Mouse (Mus musculus): ENCODE measurements at regions not wholly inside any gene's neighbourhood (a gene's known extent, or its start where the extent isn't known, plus 50 kb on each side); places are given as distances from the start of the nearest gene placed in this dataset.

DNA sequence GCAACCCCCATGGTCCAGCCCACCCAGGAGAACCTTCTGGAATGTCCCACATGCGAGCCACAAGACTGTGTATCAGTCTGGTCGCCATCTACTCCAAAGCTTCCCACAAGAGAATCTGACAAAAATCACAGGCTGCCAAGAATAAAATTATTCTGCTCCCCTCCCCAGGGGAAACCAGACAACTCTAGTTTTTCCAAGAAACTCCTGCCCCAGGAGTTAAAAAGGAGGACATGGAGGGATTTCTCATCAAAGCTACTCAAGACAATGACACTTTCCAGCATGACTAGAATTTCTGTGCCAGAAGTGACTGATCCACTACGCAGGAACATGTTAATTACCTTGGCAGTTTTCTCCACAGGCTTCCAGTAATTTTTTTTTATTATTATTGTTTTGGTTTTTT is 98.4 kb downstream of the Psmg1 start:
- in situ Hi-C loops (cut with MboI, MseI): no loop called here

DNA sequence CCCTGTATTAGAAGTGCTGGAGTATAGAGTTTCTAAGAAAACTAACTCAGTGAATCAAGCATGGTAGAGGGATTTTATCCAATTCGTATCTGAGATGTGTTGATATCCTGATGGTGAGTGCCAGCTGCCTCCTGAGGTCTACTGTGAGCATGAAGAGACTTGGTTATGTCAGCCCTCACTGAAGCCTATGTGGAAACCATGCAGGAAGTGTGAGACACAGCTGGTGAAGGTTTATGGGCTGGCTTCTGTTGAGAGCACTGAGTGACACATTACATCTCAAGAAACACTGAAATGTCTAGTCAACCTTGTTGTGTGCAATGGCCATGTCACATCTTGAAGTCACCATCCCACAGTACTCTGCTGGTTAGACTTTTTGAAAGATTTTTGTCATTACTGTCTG is 104.6 kb downstream of the Psmg1 start:
- in situ Hi-C loops (cut with MboI, MseI): no loop called here

DNA sequence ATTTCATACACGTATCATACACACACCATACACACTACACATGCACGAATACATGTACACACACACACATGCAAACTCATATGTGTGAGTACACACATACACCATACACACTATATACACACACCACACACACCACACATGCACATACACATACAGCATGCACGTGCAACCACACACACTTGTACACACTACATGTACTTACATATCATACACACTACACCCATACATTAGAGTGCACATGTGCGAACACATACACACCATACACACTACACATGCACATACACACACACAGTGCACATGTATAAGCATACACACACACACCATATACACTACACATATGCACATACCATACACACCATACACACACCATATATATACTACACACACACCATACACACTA is 117.5 kb downstream of the Psmg1 start:
- in situ Hi-C loops (cut with MboI, MseI): no loop called here

DNA sequence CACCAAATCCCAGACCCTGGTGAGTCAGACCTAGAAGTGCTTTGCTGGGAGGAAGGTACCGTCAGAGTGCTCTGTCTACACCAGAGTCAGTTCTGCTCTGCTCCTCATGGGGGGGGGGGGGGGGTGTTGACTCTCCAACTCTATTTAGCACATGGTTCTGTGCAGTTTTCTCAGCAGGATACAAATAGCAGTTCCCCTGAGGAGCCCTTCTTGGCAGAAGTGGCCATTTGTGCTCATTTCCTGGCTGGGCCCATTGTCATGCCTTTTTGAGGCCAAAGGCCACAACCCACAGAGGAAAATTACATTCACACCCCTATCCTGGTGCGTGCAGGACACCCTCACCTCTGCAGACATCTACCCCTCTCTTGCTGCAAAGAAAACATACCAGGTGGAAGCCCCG is 118.3 kb downstream of the Psmg1 start:
- in situ Hi-C loops (cut with MboI, MseI): no loop called here

DNA sequence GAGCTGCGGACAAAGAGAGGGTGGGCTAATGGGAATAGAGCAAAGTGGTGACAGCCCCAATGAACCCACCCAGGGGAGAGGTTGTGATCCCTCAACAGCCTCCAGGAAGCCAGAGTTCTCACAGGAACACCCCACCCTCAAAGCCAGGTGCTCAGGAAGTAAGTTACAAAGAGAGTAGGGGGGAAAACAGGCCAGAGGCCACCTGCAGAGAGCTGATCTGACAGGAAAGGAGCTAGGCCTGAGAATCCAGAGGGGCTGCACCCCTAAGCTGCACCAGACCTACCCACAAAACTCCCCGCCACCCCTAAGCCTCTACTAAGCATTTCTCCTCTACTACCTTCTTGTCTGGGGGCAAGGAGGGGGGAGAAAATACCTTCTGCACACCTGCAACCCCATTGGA is 120.5 kb downstream of the Psmg1 start:
- in situ Hi-C loops (cut with MboI, MseI): no loop called here

DNA sequence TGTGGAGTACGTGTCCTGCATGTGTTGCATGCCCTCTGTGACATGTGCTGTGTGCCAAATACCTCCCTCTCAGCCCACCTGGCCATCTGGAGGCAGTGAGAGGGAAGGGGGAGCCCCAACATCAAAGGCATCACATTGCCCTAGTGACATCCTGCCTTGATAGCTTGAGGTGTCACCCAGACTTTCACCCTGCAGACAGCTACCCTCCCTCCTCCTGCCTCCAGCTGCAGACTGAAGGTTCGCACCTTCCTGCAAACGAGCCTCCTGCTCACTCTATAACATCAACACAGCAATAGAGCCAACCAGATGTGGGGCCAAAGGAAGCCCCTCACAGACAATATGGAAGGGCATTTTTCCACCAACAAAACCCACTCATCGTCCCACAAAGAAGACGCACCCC is 121.3 kb downstream of the Psmg1 start:
- in situ Hi-C loops (cut with MboI, MseI): no loop called here

DNA sequence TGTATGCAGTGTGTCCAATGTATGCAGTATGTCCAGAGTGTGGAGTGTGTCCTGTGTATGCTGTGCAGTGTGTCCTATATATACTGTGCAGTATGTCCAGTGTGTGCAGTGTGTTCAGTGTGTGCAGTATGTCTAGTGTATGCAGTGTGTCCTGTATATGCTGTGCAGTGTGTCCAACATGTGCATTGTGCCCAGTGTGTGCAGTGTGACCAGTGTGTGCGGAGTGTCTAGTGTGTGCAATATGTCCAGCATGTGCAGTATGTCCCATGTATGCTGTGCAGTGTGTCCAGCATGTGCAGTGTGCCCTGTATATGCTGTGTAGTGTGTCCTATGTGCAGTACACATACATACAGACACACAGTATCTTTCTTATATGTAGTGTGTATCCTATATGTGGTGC is 121.9 kb downstream of the Psmg1 start:
- in situ Hi-C loops (cut with MboI, MseI): no loop called here

DNA sequence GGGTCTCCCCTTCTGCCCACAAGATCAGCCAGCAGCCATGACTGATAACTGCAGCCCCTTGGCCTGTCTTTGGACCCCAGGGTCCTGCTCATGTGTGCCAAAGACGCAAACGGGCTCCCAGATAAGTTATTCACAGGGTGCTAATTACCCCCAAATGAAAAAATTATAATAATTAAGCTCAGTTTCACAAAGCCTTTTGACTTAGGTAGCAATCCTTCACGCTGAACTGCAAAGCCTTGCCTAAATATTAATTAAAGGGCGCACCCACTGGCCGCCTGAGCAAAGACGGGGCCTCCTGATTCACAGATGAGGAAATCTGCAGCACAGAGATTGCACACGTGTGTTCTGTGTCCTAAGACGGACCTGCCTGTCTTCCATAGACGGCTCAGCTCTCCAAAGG is 123.2 kb downstream of the Psmg1 start:
- in situ Hi-C loops (cut with MboI, MseI): no loop called here

DNA sequence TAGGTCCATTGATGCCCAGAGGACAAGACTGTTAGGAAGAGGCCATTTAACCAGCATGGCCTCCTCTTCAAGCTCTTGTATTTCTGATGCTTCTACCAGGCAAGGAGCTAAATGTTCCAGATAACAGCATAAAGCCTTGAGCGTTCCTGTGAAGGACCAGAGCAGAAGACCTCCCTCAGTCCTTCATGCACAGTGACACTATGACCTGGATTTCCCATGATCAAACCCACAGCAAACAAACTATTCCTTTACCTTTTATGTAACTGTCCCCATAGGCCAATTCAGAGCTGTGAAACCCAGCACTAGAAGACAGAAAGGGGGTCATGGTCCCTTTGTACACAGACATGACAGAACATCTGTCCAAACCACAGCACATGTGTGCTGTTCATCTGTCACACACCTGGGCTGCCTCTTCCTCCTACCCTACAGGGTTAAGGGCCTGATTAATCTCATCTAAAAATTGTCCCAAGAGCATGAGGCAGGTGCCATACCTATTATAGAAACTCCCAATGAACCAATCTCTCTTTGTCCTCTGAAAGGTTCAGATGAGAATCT is 123.8 kb downstream of the Psmg1 start:
- in situ Hi-C loops (cut with MboI, MseI): no loop called here

DNA sequence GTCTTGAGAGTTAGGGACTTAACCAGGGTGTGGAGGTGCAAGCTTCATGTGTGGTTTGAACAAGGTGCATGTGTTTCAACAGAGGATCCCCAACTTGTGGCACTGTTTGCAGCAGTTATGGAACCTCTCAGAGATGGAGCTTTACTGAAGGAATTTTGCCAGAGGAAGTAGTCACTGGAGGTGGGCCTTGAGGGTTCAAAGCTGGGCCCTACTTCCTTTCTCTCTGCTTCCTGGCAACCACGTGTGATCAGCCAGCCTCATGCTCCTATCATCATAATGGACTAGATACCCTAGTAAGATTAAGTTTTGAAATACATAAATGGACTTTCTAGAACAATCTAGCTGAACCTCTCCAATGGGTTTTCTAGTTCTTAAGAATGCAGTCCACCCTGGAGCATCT is 125.2 kb downstream of the Psmg1 start:
- in situ Hi-C loops (cut with MboI, MseI): no loop called here

DNA sequence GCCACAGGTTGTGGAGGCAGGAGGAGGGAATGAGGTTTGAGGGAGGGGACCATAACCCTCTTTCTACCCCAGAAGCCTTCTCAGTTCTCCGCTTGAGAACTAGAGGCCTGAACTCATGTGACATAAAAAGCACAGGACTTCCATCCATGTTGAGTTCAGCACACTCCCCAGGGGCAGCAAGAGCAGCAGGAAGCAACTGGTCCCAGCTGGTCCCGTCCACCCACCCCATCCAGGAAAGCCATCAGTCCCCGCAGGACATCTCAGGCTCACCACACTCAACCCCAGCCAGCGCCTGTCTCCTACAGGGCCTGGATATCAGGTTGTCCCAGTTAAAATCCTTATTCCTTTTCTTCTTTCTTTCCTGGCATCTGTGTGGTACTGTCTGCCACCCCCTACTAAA is 126.1 kb downstream of the Psmg1 start:
- in situ Hi-C loops (cut with MboI, MseI): loop anchor here in 1 of 2 experiments (5.0 kb wide), 1 partner anchor 73 kb away; no protein-coding TSS in a partner anchor

DNA sequence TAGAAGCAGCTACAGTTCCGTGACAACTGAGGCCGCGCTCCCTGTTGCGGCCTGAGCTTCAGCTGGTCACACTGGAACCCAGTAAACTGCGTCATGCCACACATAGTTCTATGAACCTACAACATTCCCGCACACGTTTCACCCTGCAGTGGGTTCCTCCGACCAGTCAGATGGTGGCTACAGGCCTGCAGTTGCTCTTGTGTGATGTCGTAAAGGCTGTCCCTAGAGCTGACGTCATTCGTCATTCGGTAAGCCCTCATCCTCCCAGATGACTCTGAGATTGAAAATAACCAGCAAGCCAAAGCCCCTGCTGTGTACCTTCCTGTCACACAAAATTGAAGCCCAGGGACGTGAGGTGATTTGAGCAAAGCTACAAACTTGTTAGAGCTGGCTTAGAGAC is 126.7 kb downstream of the Psmg1 start:
- in situ Hi-C loops (cut with MboI, MseI): loop anchor here in 1 of 2 experiments (5.0 kb wide), 1 partner anchor 73 kb away; no protein-coding TSS in a partner anchor

DNA sequence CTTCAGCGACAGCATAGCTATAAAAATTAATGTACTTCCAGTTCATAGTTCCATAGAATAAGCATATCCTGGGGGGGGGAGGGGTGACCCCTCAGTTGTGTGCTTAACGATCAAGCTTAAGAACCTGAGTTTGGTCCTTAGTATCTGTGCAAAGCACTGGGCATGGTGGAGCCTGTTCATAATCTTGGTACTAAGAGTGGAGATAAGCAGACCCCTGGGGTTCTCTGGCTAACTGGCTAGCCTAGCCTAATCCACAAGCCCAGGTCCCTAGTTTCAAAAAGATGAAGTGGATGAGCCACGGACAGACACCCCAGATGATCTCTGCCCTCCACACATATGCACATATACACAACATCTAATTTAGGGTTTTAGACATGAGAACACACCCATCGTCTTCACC is 127.2 kb downstream of the Psmg1 start:
- in situ Hi-C loops (cut with MboI, MseI): loop anchor here in 1 of 2 experiments (5.0 kb wide), 1 partner anchor 74 kb away; no protein-coding TSS in a partner anchor

DNA sequence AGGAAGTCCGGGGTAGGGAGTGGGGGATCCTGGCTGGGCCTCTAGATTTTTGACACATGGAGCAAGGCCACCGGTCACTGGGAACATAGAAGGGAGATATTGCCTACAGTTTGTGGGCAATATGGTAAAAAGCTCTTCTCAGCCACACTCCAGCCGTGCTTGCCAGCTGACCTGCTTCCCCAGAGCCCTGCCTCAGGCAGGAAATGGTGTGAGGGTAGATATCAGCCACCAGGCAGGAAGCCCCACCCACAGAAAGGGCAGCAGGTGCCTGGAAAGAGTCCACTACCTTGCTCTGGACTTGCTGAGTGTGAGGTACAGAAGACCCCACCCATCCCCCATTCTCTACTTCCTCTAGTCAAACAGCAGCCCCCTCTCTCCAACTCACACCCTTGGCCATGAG is 128.1 kb downstream of the Psmg1 start:
- in situ Hi-C loops (cut with MboI, MseI): loop anchor here in 1 of 2 experiments (5.0 kb wide), 1 partner anchor 75 kb away; no protein-coding TSS in a partner anchor

DNA sequence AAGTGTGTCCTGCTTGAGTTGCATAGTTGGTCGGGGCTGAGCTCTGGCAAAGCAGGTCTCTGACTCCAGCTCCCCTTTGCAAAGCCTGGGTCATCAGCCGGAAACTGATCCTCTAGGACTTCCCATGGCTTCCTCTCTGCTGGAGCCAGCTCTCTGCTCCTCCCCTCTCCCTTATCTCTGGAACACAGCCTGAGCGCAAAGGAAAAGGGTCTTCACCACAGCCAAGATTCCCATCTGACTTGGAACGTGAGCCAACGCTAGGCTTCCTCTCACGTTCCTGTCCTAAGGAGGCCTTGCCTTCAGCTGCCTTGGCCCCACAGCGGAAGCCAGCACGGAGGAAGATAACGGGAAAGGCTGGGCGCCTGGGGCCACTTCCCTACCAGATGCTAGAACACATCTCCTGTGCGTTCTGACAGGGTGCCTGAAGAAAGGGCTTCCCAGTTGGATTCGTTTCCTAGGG is 129.5 kb downstream of the Psmg1 start:
- in situ Hi-C loops (cut with MboI, MseI): loop anchor here in 1 of 2 experiments (5.0 kb wide), 1 partner anchor 76 kb away; no protein-coding TSS in a partner anchor

DNA sequence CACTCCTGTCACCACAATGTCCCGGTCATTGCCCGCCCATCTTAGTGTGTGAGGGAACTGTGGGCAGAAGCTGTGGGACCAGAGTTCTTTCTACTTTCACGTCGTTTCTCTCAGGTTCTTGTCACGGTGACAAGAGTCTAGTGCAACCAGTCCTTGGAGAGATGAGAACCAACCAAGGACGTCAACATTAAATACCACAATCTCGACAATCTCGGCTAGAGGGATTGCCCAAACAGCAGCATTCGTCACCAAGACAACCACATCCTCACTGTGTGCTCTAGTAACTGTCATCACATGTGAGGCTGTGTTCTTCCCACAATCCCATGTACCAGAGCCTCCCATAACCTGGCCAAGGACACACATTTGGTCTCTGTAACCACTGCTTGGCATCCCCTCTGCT is 129.9 kb downstream of the Psmg1 start:
- in situ Hi-C loops (cut with MboI, MseI): loop anchor here in 1 of 2 experiments (5.0 kb wide), 1 partner anchor 76 kb away; no protein-coding TSS in a partner anchor

DNA sequence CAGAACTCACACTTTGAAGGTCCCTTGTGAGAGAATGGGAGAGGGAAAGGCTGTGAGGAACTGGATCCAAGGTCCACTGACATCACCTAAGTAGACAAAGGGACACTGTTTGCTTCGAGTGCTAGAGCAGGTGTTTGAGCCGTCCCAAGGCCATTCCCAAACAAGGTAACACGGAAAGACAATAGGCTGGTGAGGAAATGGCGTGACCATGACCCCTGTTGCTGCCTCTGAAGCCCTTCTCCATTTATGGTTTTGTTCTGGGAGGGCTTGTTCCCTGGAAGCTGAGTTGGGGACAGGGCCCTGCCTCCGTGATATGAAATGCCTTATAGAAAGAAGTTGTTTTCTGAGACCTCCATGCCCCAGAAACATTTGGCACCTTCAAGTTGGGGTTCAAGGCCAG is 130.6 kb downstream of the Psmg1 start:
- in situ Hi-C loops (cut with MboI, MseI): loop anchor here in 1 of 2 experiments (5.0 kb wide), 1 partner anchor 77 kb away; no protein-coding TSS in a partner anchor

DNA sequence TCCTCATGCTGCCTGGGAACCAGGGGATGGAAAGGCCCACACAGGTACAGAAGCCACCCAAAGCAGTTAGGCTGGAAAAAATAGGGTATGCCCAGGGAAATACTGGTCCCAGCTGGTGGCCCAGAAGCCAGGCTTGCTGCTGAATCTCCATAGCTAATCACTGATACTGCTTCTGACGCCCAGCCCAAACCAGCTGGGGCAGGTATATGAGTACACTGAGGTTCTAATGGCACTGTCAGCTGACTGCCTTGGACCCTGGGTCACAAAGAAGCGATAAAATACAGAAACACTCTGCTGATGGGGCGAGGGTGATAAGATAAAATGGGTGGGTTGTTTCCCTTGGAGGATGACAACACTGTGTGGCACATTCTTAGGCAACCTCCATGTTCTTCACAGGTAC is 133.4 kb downstream of the Psmg1 start:
- in situ Hi-C loops (cut with MboI, MseI): no loop called here

DNA sequence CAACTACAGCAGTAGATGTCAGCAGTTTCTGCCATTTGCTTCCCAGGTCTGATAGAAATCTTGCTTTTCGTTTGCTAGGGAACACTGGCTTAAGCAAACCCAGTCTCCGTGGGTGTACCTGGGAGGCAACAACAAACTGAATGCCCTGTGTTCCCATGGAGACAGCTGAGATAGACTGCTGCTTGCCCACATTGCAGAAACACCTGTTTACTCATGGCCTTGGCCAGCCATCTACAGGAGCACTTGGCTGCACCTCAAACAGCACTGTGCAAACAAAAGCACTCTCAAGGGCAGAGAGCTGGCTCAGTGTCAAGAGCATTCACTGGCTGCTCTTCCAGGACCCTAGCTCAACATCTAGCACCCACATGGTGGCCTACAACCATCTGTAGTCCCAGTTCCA is 135.5 kb downstream of the Psmg1 start:
- in situ Hi-C loops (cut with MboI, MseI): no loop called here

DNA sequence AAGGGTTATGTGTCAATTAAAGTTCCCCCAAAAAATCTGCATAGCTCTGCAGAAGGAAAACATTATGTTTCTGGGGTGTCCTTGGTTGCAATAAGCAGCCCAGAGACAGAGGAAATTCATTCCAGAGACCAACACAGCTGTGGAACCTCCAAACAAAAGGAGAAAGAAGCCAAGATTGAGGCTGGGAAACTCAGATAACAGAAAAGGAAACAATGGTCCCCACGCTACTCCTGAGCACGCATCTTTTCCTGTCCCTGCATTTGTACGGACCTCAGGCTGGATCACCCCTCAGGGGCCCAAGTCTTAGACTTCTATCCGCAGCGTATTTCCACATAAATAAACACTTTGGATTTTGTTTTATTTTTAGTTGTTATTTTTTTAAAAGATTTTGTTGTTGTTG is 138.9 kb downstream of the Psmg1 start:
- in situ Hi-C loops (cut with MboI, MseI): no loop called here

DNA sequence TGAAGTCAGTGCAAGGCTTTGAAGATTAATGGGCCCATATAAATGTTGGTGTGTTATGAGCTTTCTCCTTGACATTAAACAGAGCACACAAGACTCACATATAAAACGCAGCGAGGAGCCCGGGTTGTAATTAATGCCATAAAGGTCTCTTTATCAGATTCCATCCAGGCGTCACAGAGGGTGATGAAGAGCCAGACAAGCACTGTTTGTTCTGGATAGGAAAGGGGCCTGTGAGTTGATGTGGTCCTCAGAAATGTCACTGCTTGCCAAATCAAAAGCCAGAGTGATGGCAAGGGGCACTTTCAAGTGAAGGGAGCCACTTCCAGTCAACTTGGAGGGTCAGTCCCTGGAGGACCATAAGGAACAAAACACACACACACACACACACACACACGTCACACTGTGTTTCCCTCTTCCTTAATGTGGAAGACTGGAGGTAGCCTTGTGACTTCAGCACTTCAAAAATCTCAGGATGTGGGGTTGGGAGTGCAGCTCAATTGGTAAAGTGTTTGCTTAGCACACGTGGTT is 142.1 kb downstream of the Psmg1 start:
- in situ Hi-C loops (cut with MboI, MseI): loop anchor here in 1 of 2 experiments (10.0 kb wide), 1 partner anchor 1166 kb away; no protein-coding TSS in a partner anchor

DNA sequence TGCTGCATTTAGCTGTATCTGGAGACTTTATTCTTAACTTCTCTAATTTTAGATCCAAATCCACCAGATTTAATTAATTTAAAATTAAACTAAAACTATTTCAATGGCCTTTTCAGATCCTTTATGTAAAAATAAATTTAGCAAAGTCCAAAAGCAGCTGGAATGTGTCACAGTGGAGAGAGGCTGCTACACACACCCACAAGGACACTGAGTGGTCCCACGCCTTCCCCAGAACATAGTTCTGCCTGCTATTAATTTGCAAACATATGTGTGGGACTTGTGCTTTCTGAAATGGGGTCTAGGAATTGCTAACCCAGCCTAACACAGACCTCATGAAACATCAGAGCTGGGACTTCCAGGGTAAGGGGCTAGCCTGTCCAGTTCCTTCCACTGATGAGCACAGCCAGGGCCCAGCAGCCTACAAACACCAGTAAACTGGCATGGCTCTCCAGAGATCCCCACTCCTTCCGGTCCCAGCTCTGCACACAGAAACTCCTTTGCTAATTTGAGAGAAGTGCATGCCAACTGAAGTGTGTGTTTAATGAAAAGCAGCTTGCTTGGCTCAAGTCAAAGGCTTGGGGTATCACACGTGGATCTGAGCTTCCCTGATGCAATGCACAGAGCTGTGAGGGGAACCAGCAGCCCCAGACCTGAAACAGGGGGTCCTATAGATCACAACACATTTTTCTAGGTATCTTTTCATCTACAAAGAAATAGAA is 142.8 kb downstream of the Psmg1 start:
- in situ Hi-C loops (cut with MboI, MseI): loop anchor here in 1 of 2 experiments (10.0 kb wide), 1 partner anchor 1167 kb away; no protein-coding TSS in a partner anchor

Data from T-helper 17 cell (primary cell).